Mouse (Mus musculus) naive thymus-derived CD4-positive, alpha-beta T cell, adult 5 months (primary cell): ENCODE measurements around the gene 1700010B08Rik. TPM values are rescaled to one million over a fixed set of nuclear protein-coding genes. Genes with fewer than 3 reads are reported as not detected.

Experiments
- polyA plus RNA-seq: library from polyadenylated mRNA; unstranded; fragments of 100-300 nt; shearing (Covaris generic); gene quantifications from one replicate; pipeline ENCODE4 v1.2.1, GENCODE M21; 2017

Gene 1700010B08Rik
- polyA plus RNA-seq = not detected

DNA sequence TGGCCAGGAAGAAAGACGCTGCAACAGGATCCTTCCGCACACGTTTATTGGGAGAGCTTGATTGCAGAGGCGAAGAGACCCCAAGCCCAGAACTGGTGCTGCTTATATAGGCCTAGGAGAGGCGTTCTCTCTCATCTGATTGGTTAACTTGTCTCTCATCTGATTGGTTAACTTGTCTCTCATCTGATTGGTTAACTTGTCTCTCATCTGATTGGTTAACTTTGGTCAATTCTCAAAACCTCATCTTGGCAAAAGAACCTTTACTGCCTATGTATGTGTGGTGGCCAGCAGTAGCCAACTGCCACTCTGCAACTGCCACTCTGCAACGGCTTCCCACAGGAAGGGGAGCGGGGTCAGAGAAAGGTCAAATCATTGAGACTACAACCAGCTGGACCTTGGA is at the start of gene 1700010B08Rik:
TSS of gene 1700010B08Rik (plus strand) at position 301 of the 400 bp plus-strand sequence.

DNA sequence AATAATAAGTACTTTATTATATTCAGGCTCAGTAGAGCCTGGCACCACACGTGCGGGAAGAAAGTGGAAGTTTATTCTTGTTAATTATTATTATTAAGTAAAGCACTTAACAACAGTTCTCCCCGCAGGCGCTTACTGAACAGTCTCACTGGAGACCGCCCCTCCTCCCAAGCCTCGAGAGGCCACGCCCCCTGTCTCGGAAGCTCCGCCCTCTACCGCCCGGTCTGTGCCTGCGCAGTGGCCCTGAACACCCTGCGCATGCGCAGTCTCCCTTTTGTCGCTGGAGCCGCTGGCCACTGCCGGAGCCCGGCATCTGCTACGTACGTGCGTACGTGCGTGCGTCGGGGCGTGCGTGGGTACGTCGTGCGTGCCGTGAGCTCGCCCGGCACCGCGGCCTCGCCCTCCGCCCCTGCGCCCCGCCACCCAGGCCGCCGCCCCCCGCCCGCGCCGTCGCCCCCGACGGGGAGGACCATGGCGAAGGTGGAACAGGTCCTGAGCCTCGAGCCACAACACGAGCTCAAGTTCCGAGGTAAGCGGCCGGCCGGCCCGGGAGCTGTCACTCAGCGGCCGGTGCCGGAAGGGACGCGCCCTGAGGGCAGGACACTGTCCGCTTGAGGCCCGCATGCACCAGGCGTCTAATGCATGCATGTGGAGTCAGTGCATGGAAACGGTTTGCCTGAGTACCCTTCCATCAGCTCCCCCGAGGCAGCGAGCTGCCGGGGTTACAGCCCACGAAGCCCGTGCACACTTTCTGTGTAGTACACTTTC is 18.2 kb downstream of the 1700010B08Rik start, which contains the start of gene Vapb:
TSS of gene Vapb (plus strand) at position 290 of the 768 bp plus-strand sequence.

Other genes starting within 250 kb of the 1700010B08Rik start
- gene 1700021F07Rik, start 196.8 kb upstream of the 1700010B08Rik start, polyA plus RNA-seq = not detected
- gene Ankrd60, start 141.1 kb upstream of the 1700010B08Rik start, polyA plus RNA-seq = not detected
- 52.5 TPM for gene Rab22a, start 59.7 kb upstream of the 1700010B08Rik start, polyA plus RNA-seq
- gene Vapb, start 18.1 kb downstream of the 1700010B08Rik start, polyA plus RNA-seq = 29.7 TPM